Mouse (Mus musculus) midbrain, postnatal 0 days (tissue): ENCODE data around the gene Akr7a5. TPM values are rescaled to one million over a fixed set of nuclear protein-coding genes. Genes with fewer than 3 reads are reported as not detected.

ENCODE experiments used
- ATAC-seq: fragments of 200-750 bp; cut with Nextera tagmentation; 2 replicates; pipeline ENCODE4 v1.8.0; 2017; ENCODE audit warnings: moderate number of reproducible peaks, mild to moderate bottlenecking, moderate TSS enrichment, moderate library complexity; ENCODE audit not compliant: low FRiP score
- DNase-seq: peaks from one replicate; pipeline ENCODE4 v3.0.0-alpha.2; 2015; ENCODE audit warnings: low spot score
- H3K27ac ChIP-seq: fragments of 300-500 bp; sonication (generic); 2 replicates; pipeline ENCODE4 v1.5.1; 2014; ENCODE audit warnings: low read depth, mild to moderate bottlenecking, low read length, mixed read lengths
- H3K27me3 ChIP-seq: fragments of 300-500 bp; sonication (generic); 2 replicates; pipeline ENCODE4 v1.6.1; 2014; ENCODE audit warnings: low read length, control low read depth, mixed read lengths; ENCODE audit not compliant: insufficient read depth
- H3K36me3 ChIP-seq: fragments of 300-500 bp; sonication (generic); 2 replicates; pipeline ENCODE4 v1.6.1; 2014; ENCODE audit warnings: low read length, control low read depth, mixed read lengths; ENCODE audit not compliant: insufficient read depth
- H3K4me1 ChIP-seq: fragments of 300-500 bp; sonication (generic); 2 replicates; pipeline ENCODE4 v1.6.1; 2014; ENCODE audit warnings: mild to moderate bottlenecking, control low read depth, antibody characterized with exemption, low read length, mixed read lengths; ENCODE audit not compliant: insufficient read depth
- H3K4me2 ChIP-seq: fragments of 300-500 bp; sonication (generic); 2 replicates; pipeline ENCODE4 v1.6.1; 2014; ENCODE audit warnings: low read depth, mild to moderate bottlenecking, low read length, mixed read lengths; ENCODE audit not compliant: poor library complexity, severe bottlenecking
- H3K4me3 ChIP-seq: fragments of 300-500 bp; sonication (generic); 2 replicates; pipeline ENCODE4 v1.5.1; 2014; ENCODE audit warnings: low read depth, mild to moderate bottlenecking, low read length, moderate library complexity
- H3K9ac ChIP-seq: fragments of 300-500 bp; sonication (generic); replicated peaks from 2 replicates; pipeline ENCODE4 v1.6.1; 2014; ENCODE audit warnings: mild to moderate bottlenecking, low read length, moderate library complexity, mixed read lengths; ENCODE audit not compliant: poor library complexity, severe bottlenecking
- H3K9me3 ChIP-seq: fragments of 300-500 bp; sonication (generic); 2 replicates; pipeline ENCODE4 v1.6.1; 2016; ENCODE audit warnings: low read length, control low read depth
- CTCF ChIP-seq: IDR thresholded peaks from 2 replicates; pipeline ENCODE4 v1.5.1; 2016; ENCODE audit warnings: antibody characterized with exemption, mild to moderate bottlenecking
- WGBS: fragments of 180-500 bp; shearing (Covaris S2); extraction: QIAGEN DNeasy Blood & Tissue Kit; methylation state at CpG from one replicate; pipeline ENCODE4 v1.1.7; 2014; 5-methylcytosine and 5-hydroxymethylcytosine counted together
- polyA plus RNA-seq: library from polyadenylated mRNA; unstranded; fragments of >200 nt; fragmentation: Nextera tagmentation; extraction: Ambion mirVana; gene quantifications from 2 replicates; pipeline ENCODE4 v1.2.1, GENCODE M21; 2015
- total RNA-seq: library from RNA; depleted of rRNA; stranded (reverse); fragments of >200 nt; gene quantifications from 2 replicates; pipeline ENCODE4 v1.2.3, GENCODE M21; 2014; rRNA removed

Gene Akr7a5
- 45.0 and 65.4 TPM in 2 replicates for total RNA-seq
- polyA plus RNA-seq = 64.4 and 65.6 TPM in 2 replicates

- TF ChIP-seq CTCF = 0 out of 2 replicates have a peak, but pooled peaks have one; percentile 25
- no peaks in the 10 kb centered on the region for H3K9me3 ChIP-seq
- peaks cover 22% of the 10 kb centered on the region for H3K36me3 ChIP-seq
- no peaks in the 10 kb centered on the region for H3K27me3 ChIP-seq
- peak within 1 kb of the TSS; percentile 67 for H3K27ac ChIP-seq
- H3K4me1 ChIP-seq = peaks cover 13% of the 10 kb centered on the region; the same call in 1 of the 2 replicates
- DNase-seq (peak; percentile 96), ATAC-seq (peak; percentile 84)
- peak within 1 kb of the TSS; percentile 80 for H3K9ac ChIP-seq
- H3K4me2 ChIP-seq = peak within 1 kb of the TSS; percentile 92
- under 1% methylated on average over 62 of the region's 63 CpGs for WGBS
- peak within 1 kb of the TSS; percentile 91 for H3K4me3 ChIP-seq
Observed at GRCm38 (mm10) chr4:139310171-139310898, at the start of gene Akr7a5, which contains the start of gene Pqlc2. Gene Akr7a5 (plus strand): TSS chr4:139310744. Gene Pqlc2 (minus strand): TSS chr4:139310708.

- no peak for TF ChIP-seq CTCF
- no peaks in the 10 kb centered on the region for H3K27me3 ChIP-seq
- ATAC-seq = no peak
- 88% methylated on average over 6 of the region's 6 CpGs for WGBS
- H3K9me3 ChIP-seq = no peaks in the 10 kb centered on the region
- no peak overlapping the region for H3K27ac ChIP-seq
- H3K4me2 ChIP-seq = no peak overlapping the region
- H3K4me1 ChIP-seq = no peaks in the 10 kb centered on the region
- no peak overlapping the region for H3K4me3 ChIP-seq
- H3K9ac ChIP-seq = no peak overlapping the region
- DNase-seq = no peak
- H3K36me3 ChIP-seq = peaks cover 63% of the 10 kb centered on the region
Observed at GRCm38 (mm10) chr4:139262981-139263380, 47.6 kb upstream of the Akr7a5 start.

GRCm38 (mm10) chr4:139265783-139266499 lies 44.6 kb upstream of the Akr7a5 start:
- no peaks in the 10 kb centered on the region for H3K9me3 ChIP-seq
- no peak for TF ChIP-seq CTCF
- no peak overlapping the region for H3K9ac ChIP-seq
- H3K27me3 ChIP-seq = no peaks in the 10 kb centered on the region
- no peak overlapping the region for H3K4me3 ChIP-seq
- no peak overlapping the region for H3K27ac ChIP-seq
- no peak overlapping the region for H3K4me2 ChIP-seq
- H3K36me3 ChIP-seq = peaks cover 48% of the 10 kb centered on the region
- H3K4me1 ChIP-seq = no peaks in the 10 kb centered on the region
- DNase-seq (peak; percentile 47), ATAC-seq (peak; percentile 69)
- WGBS = 79% methylated on average over 13 of the region's 13 CpGs

GRCm38 (mm10) chr4:139266500-139266865 lies 44.1 kb upstream of the Akr7a5 start:
- no peak for DNase-seq
- H3K9me3 ChIP-seq = no peaks in the 10 kb centered on the region
- no peak for TF ChIP-seq CTCF
- H3K36me3 ChIP-seq = peaks cover 46% of the 10 kb centered on the region
- no peak overlapping the region for H3K27ac ChIP-seq
- H3K27me3 ChIP-seq = no peaks in the 10 kb centered on the region
- H3K4me2 ChIP-seq = no peak overlapping the region
- no peak overlapping the region for H3K4me3 ChIP-seq
- H3K4me1 ChIP-seq = no peaks in the 10 kb centered on the region
- no peak for ATAC-seq
- H3K9ac ChIP-seq = no peak overlapping the region
- WGBS = 71% methylated on average over 7 of the region's 7 CpGs

GRCm38 (mm10) chr4:139267335-139267734 lies 43.2 kb upstream of the Akr7a5 start:
- Histone ChIP-seq H3K36me3 (peaks cover 39% of the 10 kb centered on the region), H3K9me3 (no peaks in the 10 kb centered on the region), H3K4me2 (no peak overlapping the region), H3K4me1 (no peaks in the 10 kb centered on the region), H3K4me3 (no peak overlapping the region), H3K9ac (no peak overlapping the region), H3K27me3 (no peaks in the 10 kb centered on the region), H3K27ac (no peak overlapping the region)
- ATAC-seq (no peak), DNase-seq (no peak)
- 96% methylated on average over 3 of the region's 3 CpGs for WGBS
- TF ChIP-seq CTCF = no peak

GRCm38 (mm10) chr4:139268242-139268641 lies 42.3 kb upstream of the Akr7a5 start:
- DNase-seq (peak; percentile 62), ATAC-seq (no peak)
- peaks cover 32% of the 10 kb centered on the region for H3K36me3 ChIP-seq
- H3K27me3 ChIP-seq = no peaks in the 10 kb centered on the region
- no peaks in the 10 kb centered on the region for H3K4me1 ChIP-seq
- no peak overlapping the region for H3K4me3 ChIP-seq
- H3K4me2 ChIP-seq = no peak overlapping the region
- no peak overlapping the region for H3K9ac ChIP-seq
- WGBS = 86% methylated on average over 1 of the region's 1 CpGs
- H3K9me3 ChIP-seq = no peaks in the 10 kb centered on the region
- no peak for TF ChIP-seq CTCF
- no peak overlapping the region for H3K27ac ChIP-seq
